Mouse (Mus musculus) CH12.LX (cell line): ENCODE measurements at regions not wholly inside any gene's neighbourhood (a gene's known extent, or its start where the extent isn't known, plus 50 kb on each side); places are given as distances from the start of the nearest gene placed in this dataset.

Experiments
- CTCF ChIP-seq, 2 experiments: IDR thresholded peaks in 1 of 2; conservative IDR thresholded peaks in 1 of 2; 2 replicates each; pipeline ENCODE4 v1.5.1; 2011 to 2012; ENCODE audit warnings: low read depth in 2 of 2, low read length in 2 of 2, improper control_type of control experiment in 1 of 2, inconsistent platforms in 1 of 2, mild to moderate bottlenecking in 1 of 2, moderate library complexity in 1 of 2
- E2F4 ChIP-seq: IDR thresholded peaks from 2 replicates; pipeline ENCODE4 v1.6.1; 2011; ENCODE audit warnings: low read depth, low read length, improper control_type of control experiment; ENCODE audit not compliant: insufficient replicate concordance
- EP300 ChIP-seq: IDR thresholded peaks from 2 replicates; pipeline ENCODE4 v1.6.1; 2011; ENCODE audit warnings: low read length, improper control_type of control experiment
- HCFC1 ChIP-seq: IDR thresholded peaks from 2 replicates; pipeline ENCODE4 v1.6.1; 2012; ENCODE audit warnings: low read depth, mild to moderate bottlenecking, inconsistent platforms, low read length, improper control_type of control experiment
- JUN ChIP-seq: IDR thresholded peaks from 2 replicates; pipeline ENCODE4 v1.6.1; 2011; ENCODE audit warnings: low read depth, mild to moderate bottlenecking, low read length, improper control_type of control experiment, moderate library complexity; ENCODE audit not compliant: insufficient read depth
- MAX ChIP-seq: IDR thresholded peaks from 2 replicates; pipeline ENCODE4 v1.6.1; 2011; ENCODE audit warnings: low read length, improper control_type of control experiment
- NELFE ChIP-seq: IDR thresholded peaks from 2 replicates; pipeline ENCODE4 v1.6.1; 2011; ENCODE audit warnings: low read depth, low read length, improper control_type of control experiment
- NRF1 ChIP-seq: IDR thresholded peaks from 2 replicates; pipeline ENCODE4 v1.6.1; 2014; ENCODE audit warnings: low read depth, mild to moderate bottlenecking, inconsistent platforms, low read length, improper control_type of control experiment, moderate library complexity
- POLR2A ChIP-seq: IDR thresholded peaks from 2 replicates; pipeline ENCODE4 v1.6.1; 2011; ENCODE audit warnings: low read depth, mild to moderate bottlenecking, improper control_type of control experiment, low read length
- RAD21 ChIP-seq: IDR thresholded peaks from 2 replicates; pipeline ENCODE4 v1.6.1; 2011; ENCODE audit warnings: low read depth, mild to moderate bottlenecking, low read length, improper control_type of control experiment, moderate library complexity
- TCF12 ChIP-seq: IDR thresholded peaks from 2 replicates; pipeline ENCODE4 v1.6.1; 2014; ENCODE audit warnings: low read depth, mild to moderate bottlenecking, inconsistent platforms, low read length, improper control_type of control experiment
- UBTF ChIP-seq: IDR thresholded peaks from 2 replicates; pipeline ENCODE4 v1.6.1; 2012; ENCODE audit warnings: low read depth, mild to moderate bottlenecking, inconsistent platforms, low read length, improper control_type of control experiment, moderate library complexity

DNA sequence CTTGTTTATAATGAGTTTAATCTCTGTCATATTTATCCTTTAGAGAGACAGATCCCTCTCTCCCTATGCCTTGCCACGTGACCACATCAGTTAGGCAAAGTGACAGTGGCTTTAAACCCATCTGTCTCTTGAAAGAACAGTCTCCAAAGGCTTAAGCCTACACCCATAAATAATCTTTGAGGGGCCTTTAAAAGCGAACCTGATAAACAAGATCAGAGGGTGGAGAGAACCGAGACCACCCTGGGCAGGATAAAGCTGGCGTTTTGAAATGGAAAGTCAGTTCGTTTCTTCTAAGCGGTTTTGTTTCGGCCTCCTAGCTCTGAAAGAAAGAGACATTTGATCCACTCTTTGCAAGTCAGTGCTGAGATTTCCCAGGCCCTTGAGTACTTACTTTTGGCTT is 149.5 kb downstream of the Ackr3 start:
- TF ChIP-seq POLR2A: no peak
- no peak for TF ChIP-seq RAD21
- no peak for TF ChIP-seq JUN
- TF ChIP-seq CTCF (conservative IDR thresholded peaks at IDR 0.05 in 1 of 2, IDR thresholded peaks at IDR 0.05 in 1 of 2; ENCODE audit: low read depth in 2 of 2, low read length in 2 of 2): no peak
- TF ChIP-seq TCF12: no peak
- no peak for TF ChIP-seq NRF1
- TF ChIP-seq EP300: no peak
- no peak for TF ChIP-seq NELFE
- no peak for TF ChIP-seq E2F4
- TF ChIP-seq HCFC1: no peak
- TF ChIP-seq MAX: no peak
- TF ChIP-seq UBTF: no peak
